Mouse (Mus musculus) heart, embryonic 14.5 days (tissue): ENCODE results near the gene Rrp1. TPM values are rescaled to one million over a fixed set of nuclear protein-coding genes. Genes with fewer than 3 reads are reported as not detected.

Experiments used
- ATAC-seq: fragments of 200-750 bp; cut with Nextera tagmentation; 2 replicates; pipeline ENCODE4 v1.8.0; 2017; ENCODE audit warnings: low read depth, moderate TSS enrichment; ENCODE audit not compliant: insufficient number of reproducible peaks, insufficient read depth, low FRiP score
- H3K27ac ChIP-seq, 2 experiments: fragments of 200-500 bp in 1 of 2; fragments of 300-500 bp in 1 of 2; sonication (generic) in 1 of 2; replicated peaks in 1 of 2; 2 replicates each; pipeline ENCODE4 v1.5.1; 2012 to 2014; ENCODE audit warnings: low read depth in 2 of 2, low read length in 2 of 2, control low read depth in 1 of 2, mild to moderate bottlenecking in 1 of 2, mixed read lengths in 1 of 2; ENCODE audit not compliant: control insufficient read depth in 1 of 2, insufficient read depth in 1 of 2
- H3K27me3 ChIP-seq: fragments of 300-500 bp; sonication (generic); 2 replicates; pipeline ENCODE4 v1.6.1; 2014; ENCODE audit warnings: mild to moderate bottlenecking, low read length, control low read depth; ENCODE audit not compliant: control insufficient read depth, insufficient read depth
- H3K36me3 ChIP-seq: fragments of 300-500 bp; sonication (generic); 2 replicates; pipeline ENCODE4 v1.6.1; 2014; ENCODE audit warnings: mild to moderate bottlenecking, control low read depth, low read length, mixed read lengths; ENCODE audit not compliant: control insufficient read depth, insufficient read depth
- H3K4me1 ChIP-seq, 2 experiments: fragments of 200-500 bp in 1 of 2; fragments of 300-500 bp in 1 of 2; sonication (generic) in 1 of 2; 2 replicates each; pipeline ENCODE4 v1.6.1; 2012 to 2014; ENCODE audit warnings: low read length in 2 of 2, control low read depth in 1 of 2, mixed read lengths in 1 of 2; ENCODE audit not compliant: control insufficient read depth in 2 of 2, insufficient read depth in 2 of 2
- H3K4me2 ChIP-seq: fragments of 300-500 bp; sonication (generic); 2 replicates; pipeline ENCODE4 v1.6.1; 2014; ENCODE audit warnings: mild to moderate bottlenecking, low read length
- H3K4me3 ChIP-seq, 2 experiments: fragments of 200-500 bp in 1 of 2; fragments of 300-500 bp in 1 of 2; sonication (generic) in 1 of 2; 2 replicates each; pipeline ENCODE4 v1.5.1; 2012 to 2014; ENCODE audit warnings: low read length in 2 of 2, mild to moderate bottlenecking in 2 of 2, control low read depth in 1 of 2, low read depth in 1 of 2, moderate library complexity in 1 of 2; ENCODE audit not compliant: control insufficient read depth in 1 of 2, insufficient read depth in 1 of 2
- H3K9ac ChIP-seq: fragments of 300-500 bp; sonication (generic); 2 replicates; pipeline ENCODE4 v1.6.1; 2014; ENCODE audit warnings: mild to moderate bottlenecking, low read length
- H3K9me3 ChIP-seq: fragments of 300-500 bp; sonication (generic); 2 replicates; pipeline ENCODE4 v1.6.1; 2016; ENCODE audit warnings: low read length, control low read depth; ENCODE audit not compliant: control insufficient read depth
- WGBS: fragments of 180-500 bp; shearing (Covaris S2); extraction: QIAGEN DNeasy Blood & Tissue Kit; methylation state at CpG from one replicate; pipeline ENCODE4 v1.1.7; 2014; 5-methylcytosine and 5-hydroxymethylcytosine counted together
- polyA plus RNA-seq: library from polyadenylated mRNA; unstranded; fragments of >200 nt; fragmentation: Nextera tagmentation; extraction: Ambion mirVana; gene quantifications from 2 replicates; pipeline ENCODE4 v1.2.1, GENCODE M21; 2014

The Rrp1 gene
- polyA plus RNA-seq = 176 and 191 TPM in 2 replicates

DNA sequence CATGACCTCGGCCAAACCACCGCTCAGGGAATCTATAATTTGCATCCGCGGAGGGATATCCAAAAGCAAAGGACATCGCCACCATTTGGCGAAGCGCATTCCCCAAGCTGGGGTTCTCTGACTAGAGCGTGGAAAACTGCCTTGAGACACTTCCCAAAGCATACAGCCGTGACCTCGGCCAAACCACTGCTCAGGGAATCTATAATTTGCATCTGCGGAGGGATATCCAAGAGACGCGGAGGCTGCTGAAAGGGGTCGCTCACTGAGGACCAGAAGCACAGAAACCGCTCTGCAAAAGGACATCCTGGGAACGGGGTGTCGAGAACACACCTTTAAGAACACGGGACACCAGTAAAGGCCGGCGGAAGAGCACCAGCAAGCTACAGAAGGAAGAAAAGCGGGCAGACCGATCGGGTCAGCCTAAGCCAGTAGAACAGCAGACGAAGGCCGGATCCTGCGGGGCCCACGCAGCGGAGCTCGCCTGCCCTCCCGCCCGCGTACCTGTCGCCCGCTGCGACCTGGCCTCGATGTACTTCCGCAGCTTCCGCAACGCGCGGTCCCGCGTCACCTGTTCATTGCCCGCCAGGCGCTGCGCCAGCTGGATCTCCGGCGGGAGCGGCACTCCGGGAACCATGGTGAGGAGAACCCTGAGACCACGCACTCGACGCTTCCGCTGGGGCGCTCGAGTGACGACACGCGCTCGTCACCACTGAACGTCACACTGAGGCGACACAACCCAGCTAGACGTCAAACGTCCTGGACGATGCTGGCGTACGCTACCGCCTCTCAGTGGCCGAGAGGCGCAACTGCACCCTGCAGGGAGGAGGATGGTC is at the start of gene Rrp1:
Rrp1 (minus strand) TSS at position 725 of the 833 bp plus-strand sequence.
- Histone ChIP-seq H3K27ac (peak within 1 kb of the TSS; percentile 60 to 78), H3K27me3 (no peaks in the 10 kb centered on the region), H3K4me1 (peaks cover 2 to 8% of the 10 kb centered on the region in 2 experiments; a peak in 2 of 4 replicates), H3K9me3 (no peaks in the 10 kb centered on the region), H3K36me3 (peaks cover 36% of the 10 kb centered on the region), H3K4me2 (peak within 1 kb of the TSS; percentile 66), H3K9ac (peak within 1 kb of the TSS; percentile 86), H3K4me3 (peak within 1 kb of the TSS; percentile 64 to 75)
- peak; percentile 83 for ATAC-seq
- WGBS = under 1% methylated on average over 70 of the region's 70 CpGs

- H3K4me1 ChIP-seq = peaks cover 12 to 17% of the 10 kb centered on the region in 2 experiments; a peak in 3 of 4 replicates
- no peak overlapping the region for H3K9ac ChIP-seq
- no peak overlapping the region for H3K4me3 ChIP-seq
- no peak overlapping the region for H3K4me2 ChIP-seq
- H3K36me3 ChIP-seq = no peaks in the 10 kb centered on the region
- H3K9me3 ChIP-seq = no peaks in the 10 kb centered on the region
- no peak for ATAC-seq
- no peaks in the 10 kb centered on the region for H3K27me3 ChIP-seq
- H3K27ac ChIP-seq = no peak overlapping the region
- WGBS = 76% methylated on average over 4 of the region's 4 CpGs
Observed at GRCm38 (mm10) chr10:78461767-78462166, 48.9 kb upstream of the Rrp1 start.

DNA sequence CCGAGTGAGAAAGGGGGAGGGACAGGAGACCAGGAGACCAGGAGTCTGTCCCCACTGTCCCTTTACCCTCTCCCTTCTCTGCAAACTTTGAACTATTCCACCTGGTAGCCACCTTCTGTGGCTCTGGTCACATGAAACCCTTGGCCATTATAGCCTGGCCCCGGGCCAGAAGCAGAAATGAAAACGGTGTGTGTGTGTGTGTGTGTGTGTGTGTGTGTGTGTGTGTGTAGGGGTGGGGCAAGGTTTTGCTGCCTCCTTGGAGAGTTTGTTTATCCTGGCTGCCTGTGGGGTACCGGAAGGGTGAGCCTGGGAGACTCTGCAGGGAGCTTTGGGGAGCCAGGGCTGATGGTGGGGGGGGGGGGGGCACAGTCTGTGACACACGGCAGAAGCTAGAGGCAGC is 47.6 kb upstream of the Rrp1 start:
- Histone ChIP-seq H3K27ac (no peak overlapping the region), H3K4me3 (no peak overlapping the region), H3K27me3 (no peaks in the 10 kb centered on the region), H3K9me3 (no peaks in the 10 kb centered on the region), H3K4me2 (no peak overlapping the region), H3K36me3 (no peaks in the 10 kb centered on the region), H3K4me1 (peaks cover 12 to 17% of the 10 kb centered on the region in 2 experiments; a peak in 3 of 4 replicates), H3K9ac (no peak overlapping the region)
- no peak for ATAC-seq
- WGBS = 24% methylated on average over 5 of the region's 5 CpGs

DNA sequence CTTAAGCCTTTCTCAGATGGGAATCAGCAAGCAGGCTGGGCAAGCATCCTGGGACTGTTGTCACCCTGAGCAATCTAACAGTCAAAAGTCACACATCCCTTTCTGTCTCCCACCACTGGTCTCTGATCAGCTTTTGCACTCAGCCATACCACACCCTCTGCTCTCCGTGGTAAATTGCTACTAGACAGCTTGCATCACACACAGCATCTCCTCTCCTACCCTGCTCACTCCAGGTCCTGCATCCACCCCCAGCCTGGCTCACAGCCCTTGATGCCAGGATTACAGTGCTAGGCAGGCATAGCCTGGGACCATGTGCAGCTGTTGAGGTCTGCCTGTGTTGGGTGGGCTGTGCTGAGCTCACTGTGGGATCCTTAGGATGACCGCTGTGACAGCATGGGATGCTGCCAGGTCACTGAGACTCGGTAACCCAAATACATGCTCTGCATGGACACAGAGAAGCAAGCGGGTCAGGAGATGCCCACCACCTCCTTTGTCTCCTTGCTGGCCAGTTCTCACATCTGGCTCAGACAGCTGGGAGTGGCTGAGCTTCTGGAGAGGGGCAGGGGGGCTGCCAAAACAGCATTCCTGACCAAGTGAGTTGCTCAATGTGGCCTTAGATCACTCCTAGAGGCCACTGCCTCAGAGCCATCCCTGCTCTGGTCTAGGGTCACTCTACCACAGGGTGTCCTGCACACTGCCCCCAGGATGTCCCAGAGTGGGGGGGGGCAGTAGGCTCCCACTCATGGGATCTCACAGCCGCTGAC is 45.7 kb upstream of the Rrp1 start:
- Histone ChIP-seq H3K4me2 (no peak overlapping the region), H3K36me3 (no peaks in the 10 kb centered on the region), H3K9me3 (no peaks in the 10 kb centered on the region), H3K27ac (no peak overlapping the region), H3K4me3 (no peak overlapping the region), H3K9ac (no peak overlapping the region), H3K27me3 (no peaks in the 10 kb centered on the region), H3K4me1 (peaks cover 5 to 11% of the 10 kb centered on the region in 2 experiments; a peak in 3 of 4 replicates)
- WGBS = 68% methylated on average over 5 of the region's 5 CpGs
- no peak for ATAC-seq

DNA sequence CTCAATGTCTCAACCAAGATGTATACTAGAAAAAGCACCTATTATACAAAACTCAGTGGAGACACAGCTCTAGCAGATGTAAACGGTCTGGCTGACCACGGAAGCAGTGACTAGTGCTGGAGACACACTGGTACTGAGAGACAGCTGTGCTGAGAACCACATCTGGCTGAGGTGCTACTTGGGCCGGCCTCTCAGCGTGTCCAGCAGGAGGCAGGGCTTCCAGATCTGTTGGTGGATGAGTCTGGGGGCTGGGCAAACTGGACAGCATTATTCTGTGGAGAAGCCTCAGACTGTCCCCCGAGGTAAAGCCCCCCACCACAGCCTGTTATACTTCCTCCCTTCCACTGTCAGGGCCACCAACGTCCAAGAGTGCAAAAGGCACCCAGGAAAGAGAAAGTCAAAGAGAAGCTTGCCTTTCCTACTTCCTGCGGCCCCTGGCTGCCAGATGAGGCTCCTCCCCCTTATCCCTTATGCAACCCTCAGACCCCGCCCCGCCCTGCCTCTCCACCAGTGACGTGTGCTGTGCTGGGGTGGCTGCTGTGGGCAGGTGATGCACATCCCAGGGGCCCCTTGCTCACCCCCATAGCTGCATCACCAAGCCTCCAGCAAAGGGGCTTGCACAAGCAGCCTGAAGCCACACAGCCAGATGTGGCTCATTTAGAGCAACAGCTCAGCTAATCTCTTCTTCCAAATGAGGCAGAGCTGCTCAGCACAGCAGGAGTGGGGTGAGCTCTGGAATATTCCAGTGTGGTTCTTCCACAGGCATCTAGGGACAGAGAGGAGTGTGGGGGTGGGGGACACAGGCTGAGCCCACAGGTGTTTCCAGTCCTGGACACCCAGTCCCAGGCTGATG is 44.9 kb upstream of the Rrp1 start:
- peaks cover 5 to 9% of the 10 kb centered on the region in 2 experiments; a peak in 2 of 4 replicates for H3K4me1 ChIP-seq
- no peaks in the 10 kb centered on the region for H3K9me3 ChIP-seq
- H3K27ac ChIP-seq = no peak overlapping the region
- peak overlapping the region; percentile 17 for H3K4me2 ChIP-seq
- H3K4me3 ChIP-seq = no peak overlapping the region
- no peak for ATAC-seq
- H3K36me3 ChIP-seq = no peaks in the 10 kb centered on the region
- 28% methylated on average over 10 of the region's 10 CpGs for WGBS
- H3K9ac ChIP-seq = no peak overlapping the region
- no peaks in the 10 kb centered on the region for H3K27me3 ChIP-seq

DNA sequence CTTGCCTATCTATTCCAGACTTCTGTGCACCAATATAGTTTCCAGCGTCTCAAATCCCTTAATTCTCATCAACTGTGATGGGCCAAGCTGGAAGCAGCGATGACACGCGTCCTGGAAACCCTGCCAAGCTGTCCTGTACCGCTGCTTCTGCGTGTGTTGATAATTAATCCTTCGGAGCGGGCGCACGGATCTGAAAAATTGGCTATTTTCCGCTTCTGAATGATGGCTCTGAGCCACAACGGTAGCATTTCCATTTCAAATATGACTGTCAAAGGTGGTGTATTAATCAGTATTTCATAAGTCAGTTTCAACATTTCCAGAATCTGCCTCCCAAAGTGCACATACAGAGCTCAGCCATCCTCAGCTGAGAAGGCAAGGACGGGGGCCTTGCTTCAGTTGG is 43.9 kb upstream of the Rrp1 start:
- WGBS = 92% methylated on average over 13 of the region's 13 CpGs
- Histone ChIP-seq H3K27ac (no peak overlapping the region), H3K4me3 (no peak overlapping the region)

DNA sequence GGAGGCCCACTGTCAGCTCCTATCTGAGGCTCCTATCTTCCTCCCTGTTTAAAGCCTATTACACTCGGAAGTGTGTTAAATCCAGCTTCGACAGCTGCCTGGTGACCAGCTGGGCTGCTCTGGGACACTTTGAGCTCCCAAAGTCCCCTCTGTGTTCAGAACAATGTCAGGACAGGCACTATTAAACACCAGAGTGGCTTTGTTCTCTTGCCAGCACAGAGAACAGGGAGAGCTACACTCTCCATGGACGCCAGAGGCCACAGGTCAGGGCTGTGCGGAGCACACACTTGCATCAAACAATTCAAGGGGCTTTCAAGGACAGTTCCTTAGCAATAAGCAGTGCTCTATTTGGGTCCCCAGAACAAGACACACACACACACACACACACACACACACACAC is 39.8 kb upstream of the Rrp1 start:
- no peaks in the 10 kb centered on the region for H3K27me3 ChIP-seq
- H3K4me3 ChIP-seq = no peak overlapping the region
- peaks cover 25% of the 10 kb centered on the region for H3K36me3 ChIP-seq
- no peak for ATAC-seq
- peaks cover 1 to 2% of the 10 kb centered on the region in 2 experiments; a peak in 2 of 4 replicates for H3K4me1 ChIP-seq
- no peak overlapping the region for H3K4me2 ChIP-seq
- no peak overlapping the region for H3K9ac ChIP-seq
- no peaks in the 10 kb centered on the region for H3K9me3 ChIP-seq
- WGBS = 33% methylated on average over 4 of the region's 4 CpGs
- H3K27ac ChIP-seq = no peak overlapping the region

More for the DNA sequence above, 43.9 kb upstream of the Rrp1 start:
- Histone ChIP-seq H3K4me2 (no peak overlapping the region), H3K36me3 (no peaks in the 10 kb centered on the region), H3K27me3 (no peaks in the 10 kb centered on the region), H3K4me1 (peaks cover 5 to 9% of the 10 kb centered on the region in 2 experiments; a peak in 2 of 4 replicates), H3K9me3 (no peaks in the 10 kb centered on the region), H3K9ac (no peak overlapping the region)
- ATAC-seq = no peak
